Mouse (Mus musculus) liver, postnatal 0 days (tissue): ENCODE measurements around the gene Rabggtb.

ENCODE experiments used
- CTCF ChIP-seq: sonication (generic); IDR thresholded peaks from 2 replicates; pipeline ENCODE4 v1.5.1; 2016; ENCODE audit warnings: antibody characterized with exemption, low read depth
- EP300 ChIP-seq: IDR thresholded peaks from 2 replicates; pipeline ENCODE4 v1.6.1; 2016; ENCODE audit warnings: antibody characterized with exemption, low read depth, mild to moderate bottlenecking

DNA sequence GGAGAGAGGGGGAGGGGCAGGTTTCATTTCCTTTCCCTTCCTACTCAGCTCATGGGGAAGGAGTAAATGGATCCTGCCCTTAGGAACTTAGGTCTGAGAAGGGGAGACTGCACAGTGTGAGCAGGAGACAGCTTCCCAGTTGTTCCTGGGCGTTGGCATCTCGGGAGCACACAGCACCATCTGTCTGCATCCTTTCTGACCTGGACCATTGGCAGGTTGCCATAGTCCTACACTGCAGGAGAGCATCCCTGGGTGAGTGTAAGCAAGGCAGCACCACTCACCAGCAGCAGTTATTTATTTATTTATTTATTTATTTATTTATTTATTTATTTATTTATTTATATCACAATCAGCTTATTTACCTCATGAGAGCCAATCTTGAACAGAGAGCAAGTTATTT lies 48.1 kb upstream of the Rabggtb start:
- TF ChIP-seq CTCF = no peak
- TF ChIP-seq EP300 = no peak
